Mouse (Mus musculus) cerebellum, postnatal 4 days (tissue): Measurements from ENCODE around the gene Mrps15.
"Not testable (repeated sequence)": the region's sequence is repeated elsewhere in the genome, so short reads cannot be mapped to it uniquely, and the experiment has no call there.

Source experiments
- DNase-seq, 2 experiments: peaks; one replicate each; pipeline ENCODE4 v3.0.0; 2022; ENCODE audit warnings: low spot score in 2 of 2, mixed read lengths in 1 of 2

The Mrps15 gene

GRCm38 (mm10) chr4:126077833-126078232, 31.1 kb downstream of the Mrps15 start:
- DNase-seq: no peak

- no peak for DNase-seq
These were observed 32.5 kb downstream of the Mrps15 start for GRCm38 (mm10) chr4:126079266-126079665.

- DNase-seq: no peak
These were observed 34.9 kb downstream of the Mrps15 start for GRCm38 (mm10) chr4:126081601-126082000.

- no peak for DNase-seq
These were observed 36.3 kb downstream of the Mrps15 start for GRCm38 (mm10) chr4:126083021-126083420.

- no peak for DNase-seq
These were observed 37.7 kb downstream of the Mrps15 start for GRCm38 (mm10) chr4:126084382-126084781.

GRCm38 (mm10) chr4:126085996-126086576, 39.4 kb downstream of the Mrps15 start:
- peak; percentile 51 to 77 for DNase-seq

GRCm38 (mm10) chr4:126090101-126090847, 43.5 kb downstream of the Mrps15 start:
- DNase-seq: no peak

GRCm38 (mm10) chr4:126090848-126091124, 44.1 kb downstream of the Mrps15 start:
- DNase-seq: no peak

GRCm38 (mm10) chr4:126091873-126092272, 45.1 kb downstream of the Mrps15 start:
- no peak for DNase-seq

GRCm38 (mm10) chr4:126095622-126096430, 49.1 kb downstream of the Mrps15 start:
- not testable (repeated sequence) for DNase-seq

- peak; percentile 83 to 91 for DNase-seq
These were observed 49.9 kb downstream of the Mrps15 start, which contains the start of gene Lsm10 for GRCm38 (mm10) chr4:126096464-126097111. Gene Lsm10 (plus strand): TSS chr4:126096623.

- no peak for DNase-seq
These were observed 51.1 kb downstream of the Mrps15 start for GRCm38 (mm10) chr4:126097711-126098253.

- no peak for DNase-seq
These were observed 52.6 kb downstream of the Mrps15 start for GRCm38 (mm10) chr4:126099365-126099764.

- no peak for DNase-seq
These were observed 54.0 kb downstream of the Mrps15 start for GRCm38 (mm10) chr4:126100764-126101163.

GRCm38 (mm10) chr4:126102061-126102841, 55.5 kb downstream of the Mrps15 start:
- no peak for DNase-seq

GRCm38 (mm10) chr4:126103057-126103581, 56.4 kb downstream of the Mrps15 start:
- DNase-seq: peak; percentile 44 to 80

- peak; percentile 89 to 96 for DNase-seq
These were observed 56.9 kb downstream of the Mrps15 start, which contains the start of gene Stk40 for GRCm38 (mm10) chr4:126103590-126104068. Gene Stk40 (plus strand): TSS chr4:126103957.

- DNase-seq: peak in 1 of 2 experiments; percentile 44
These were observed 57.7 kb downstream of the Mrps15 start for GRCm38 (mm10) chr4:126104261-126105075.
